Mouse (Mus musculus) embryonic facial prominence, embryonic 11.5 days (tissue): Measurements from ENCODE around the gene Helz2. TPM values are rescaled to one million over a fixed set of nuclear protein-coding genes. Genes with fewer than 3 reads are reported as not detected.

Source experiments
- ATAC-seq: fragments of 200-750 bp; cut with Nextera tagmentation; replicated peaks from 2 replicates; pipeline ENCODE4 v1.8.0; 2017; ENCODE audit warnings: low read depth; ENCODE audit not compliant: insufficient number of reproducible peaks, low FRiP score, low TSS enrichment
- DNase-seq: peaks from one replicate; pipeline ENCODE4 v3.0.0-alpha.2; 2015; ENCODE audit warnings: low spot score
- H3K27ac ChIP-seq: fragments of 300-500 bp; sonication (generic); replicated peaks from 2 replicates; pipeline ENCODE4 v1.5.1; 2014; ENCODE audit warnings: mild to moderate bottlenecking, low read depth, low read length, control low read depth
- H3K27me3 ChIP-seq: fragments of 300-500 bp; sonication (generic); 2 replicates; pipeline ENCODE4 v1.6.1; 2014; ENCODE audit warnings: mild to moderate bottlenecking, low read length, moderate library complexity, mixed read lengths; ENCODE audit not compliant: control insufficient read depth, insufficient read depth
- H3K36me3 ChIP-seq: fragments of 300-500 bp; sonication (generic); replicated peaks from 2 replicates; pipeline ENCODE4 v1.6.1; 2014; ENCODE audit warnings: low read depth, mild to moderate bottlenecking, low read length, moderate library complexity, mixed read lengths; ENCODE audit not compliant: control insufficient read depth, insufficient read depth
- H3K4me1 ChIP-seq: fragments of 300-500 bp; sonication (generic); 2 replicates; pipeline ENCODE4 v1.6.1; 2014; ENCODE audit warnings: low read length, mixed read lengths; ENCODE audit not compliant: control insufficient read depth, insufficient read depth
- H3K4me2 ChIP-seq: fragments of 300-500 bp; sonication (generic); 2 replicates; pipeline ENCODE4 v1.6.1; 2014; ENCODE audit warnings: low read depth, mild to moderate bottlenecking, control low read depth, low read length, moderate library complexity
- H3K4me3 ChIP-seq: fragments of 300-500 bp; sonication (generic); 2 replicates; pipeline ENCODE4 v1.5.1; 2014; ENCODE audit warnings: low read depth, low read length, control low read depth
- H3K9ac ChIP-seq: fragments of 300-500 bp; sonication (generic); replicated peaks from 2 replicates; pipeline ENCODE4 v1.6.1; 2014; ENCODE audit warnings: mild to moderate bottlenecking, control low read depth, low read length
- H3K9me3 ChIP-seq: fragments of 300-500 bp; sonication (generic); replicated peaks from 2 replicates; pipeline ENCODE4 v1.6.1; 2016; ENCODE audit warnings: mild to moderate bottlenecking, low read length, inconsistent platforms, mixed read lengths; ENCODE audit not compliant: control insufficient read depth
- WGBS: fragments of 180-500 bp; shearing (Covaris S2); extraction: QIAGEN DNeasy Blood & Tissue Kit; methylation state at CpG from one replicate; pipeline ENCODE4 v1.1.7; 2014; 5-methylcytosine and 5-hydroxymethylcytosine counted together
- polyA plus RNA-seq: library from polyadenylated mRNA; unstranded; fragments of >200 nt; fragmentation: Nextera tagmentation; extraction: Ambion mirVana; gene quantifications from 2 replicates; pipeline ENCODE4 v1.2.1, GENCODE M21; 2014

Gene Helz2
- polyA plus RNA-seq, 1 experiment from 2014 or later: 0.70 TPM

- 88% methylated on average over 17 of the region's 17 CpGs for WGBS
- H3K9ac ChIP-seq: no peak overlapping the region
- no peaks in the 10 kb centered on the region for H3K9me3 ChIP-seq
- no peak for ATAC-seq
- H3K27me3 ChIP-seq: no peaks in the 10 kb centered on the region
- no peaks in the 10 kb centered on the region for H3K4me1 ChIP-seq
- no peak for DNase-seq
- H3K4me2 ChIP-seq: no peak overlapping the region
- H3K36me3 ChIP-seq: no peaks in the 10 kb centered on the region
- no peak overlapping the region for H3K27ac ChIP-seq
- no peak overlapping the region for H3K4me3 ChIP-seq
Measured at GRCm38 (mm10) chr2:181237251-181238014, 4.4 kb downstream of the Helz2 start.

- Histone ChIP-seq H3K27me3 (no peaks in the 10 kb centered on the region), H3K27ac (no peak overlapping the region), H3K9ac (no peak overlapping the region), H3K4me1 (no peaks in the 10 kb centered on the region), H3K36me3 (no peaks in the 10 kb centered on the region), H3K4me3 (no peak overlapping the region), H3K9me3 (no peaks in the 10 kb centered on the region), H3K4me2 (no peak overlapping the region)
- WGBS: 86% methylated on average over 23 of the region's 23 CpGs
- ATAC-seq: no peak; the same call in 1 of the 2 replicates
- DNase-seq: no peak
Measured at GRCm38 (mm10) chr2:181235681-181236566, 5.9 kb downstream of the Helz2 start.

GRCm38 (mm10) chr2:181234680-181235079 lies 7.1 kb downstream of the Helz2 start:
- no peaks in the 10 kb centered on the region for H3K27me3 ChIP-seq
- no peaks in the 10 kb centered on the region for H3K4me1 ChIP-seq
- ATAC-seq (no peak), DNase-seq (no peak)
- WGBS: 91% methylated on average over 11 of the region's 11 CpGs
- no peak overlapping the region for H3K27ac ChIP-seq
- no peaks in the 10 kb centered on the region for H3K9me3 ChIP-seq
- no peak overlapping the region for H3K4me2 ChIP-seq
- H3K4me3 ChIP-seq: no peak overlapping the region
- no peaks in the 10 kb centered on the region for H3K36me3 ChIP-seq
- no peak overlapping the region for H3K9ac ChIP-seq

GRCm38 (mm10) chr2:181233443-181233842 lies 8.4 kb downstream of the Helz2 start:
- H3K4me3 ChIP-seq: no peak overlapping the region
- no peak overlapping the region for H3K4me2 ChIP-seq
- ATAC-seq: no peak

GRCm38 (mm10) chr2:181231171-181231570 lies 10.7 kb downstream of the Helz2 start:
- no peak for ATAC-seq
- Histone ChIP-seq H3K4me2 (no peak overlapping the region), H3K9me3 (no peaks in the 10 kb centered on the region), H3K27ac (no peak overlapping the region), H3K27me3 (no peaks in the 10 kb centered on the region), H3K4me1 (no peaks in the 10 kb centered on the region; the same call in 1 of the 2 replicates), H3K36me3 (no peaks in the 10 kb centered on the region), H3K9ac (no peak overlapping the region), H3K4me3 (no peak overlapping the region)
- 72% methylated on average over 19 of the region's 20 CpGs for WGBS
- no peak for DNase-seq

More at GRCm38 (mm10) chr2:181233443-181233842, 8.4 kb downstream of the Helz2 start:
- WGBS: 92% methylated on average over 15 of the region's 15 CpGs
- Histone ChIP-seq H3K9ac (no peak overlapping the region), H3K4me1 (no peaks in the 10 kb centered on the region), H3K27me3 (no peaks in the 10 kb centered on the region), H3K36me3 (no peaks in the 10 kb centered on the region), H3K9me3 (no peaks in the 10 kb centered on the region), H3K27ac (no peak overlapping the region)
- no peak for DNase-seq

GRCm38 (mm10) chr2:181228335-181228734 lies 13.5 kb downstream of the Helz2 start:
- H3K27ac ChIP-seq: no peak overlapping the region
- 65% methylated on average over 1 of the region's 1 CpGs for WGBS
- no peaks in the 10 kb centered on the region for H3K27me3 ChIP-seq

GRCm38 (mm10) chr2:181227122-181227521 lies 14.7 kb downstream of the Helz2 start:
- H3K36me3 ChIP-seq: no peaks in the 10 kb centered on the region
- no peak overlapping the region for H3K4me2 ChIP-seq
- H3K4me1 ChIP-seq: no peaks in the 10 kb centered on the region; the same call in 1 of the 2 replicates
- ATAC-seq (no peak), DNase-seq (no peak)
- no peak overlapping the region for H3K27ac ChIP-seq
- 84% methylated on average over 3 of the region's 3 CpGs for WGBS
- no peak overlapping the region for H3K4me3 ChIP-seq
- H3K9me3 ChIP-seq: no peaks in the 10 kb centered on the region
- H3K9ac ChIP-seq: no peak overlapping the region
- no peaks in the 10 kb centered on the region for H3K27me3 ChIP-seq

More at GRCm38 (mm10) chr2:181228335-181228734, 13.5 kb downstream of the Helz2 start:
- Histone ChIP-seq H3K9me3 (no peaks in the 10 kb centered on the region), H3K36me3 (no peaks in the 10 kb centered on the region), H3K4me2 (no peak overlapping the region), H3K4me3 (no peak overlapping the region), H3K9ac (no peak overlapping the region), H3K4me1 (no peaks in the 10 kb centered on the region; the same call in 1 of the 2 replicates)
- ATAC-seq (no peak), DNase-seq (no peak)

- Histone ChIP-seq H3K9me3 (no peaks in the 10 kb centered on the region), H3K9ac (no peak overlapping the region), H3K27me3 (no peaks in the 10 kb centered on the region), H3K4me3 (no peak overlapping the region), H3K4me2 (no peak overlapping the region), H3K27ac (no peak overlapping the region), H3K4me1 (no peaks in the 10 kb centered on the region; the same call in none of the 2 replicates), H3K36me3 (no peaks in the 10 kb centered on the region)
- ATAC-seq (no peak), DNase-seq (no peak)
- WGBS: 84% methylated on average over 2 of the region's 2 CpGs
Measured at GRCm38 (mm10) chr2:181224994-181225393, 16.8 kb downstream of the Helz2 start.
